Mouse (Mus musculus): ENCODE measurements at regions not wholly inside any gene's neighbourhood (a gene's known extent, or its start where the extent isn't known, plus 50 kb on each side); places are given as distances from the start of the nearest gene placed in this dataset.

DNA sequence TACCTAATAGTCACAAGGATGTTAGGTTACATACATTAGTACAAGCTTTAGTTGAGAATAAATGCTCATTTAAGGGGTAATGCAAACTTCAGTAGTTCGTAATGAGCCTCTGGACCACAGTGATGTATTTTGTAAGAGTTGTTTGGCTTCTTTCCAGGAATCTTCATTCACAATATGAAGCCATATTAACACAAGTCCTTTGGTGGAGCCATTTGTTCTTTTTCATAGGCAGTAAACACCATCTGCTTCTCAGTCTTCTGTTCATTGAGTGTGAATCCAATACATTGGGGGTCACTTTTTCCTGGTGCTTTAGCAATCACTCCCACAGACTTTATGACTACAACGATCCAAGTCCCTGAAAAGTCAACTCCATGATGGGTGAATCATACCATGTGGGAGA lies 446.1 kb upstream of the Slc8a1 start:
- no peak for ATAC-seq (ENCODE audit: insufficient read depth, low read depth)
- no peaks in the 10 kb centered on the region for H3K27me3 ChIP-seq (ENCODE audit: control insufficient read depth, insufficient read depth, low read length)
- 85% methylated on average over 2 of the region's 2 CpGs for WGBS
- no peaks in the 10 kb centered on the region for H3K9me3 ChIP-seq (replicated peaks; ENCODE audit: control insufficient read depth, low read length)
- no peak overlapping the region for H3K4me2 ChIP-seq (ENCODE audit: low read depth, low read length)
- no peak overlapping the region for H3K4me3 ChIP-seq (ENCODE audit: low read depth, low read length)
- TF ChIP-seq CTCF (IDR thresholded peaks at IDR 0.05; ENCODE audit: low read depth) (no peak), EP300 (IDR thresholded peaks at IDR 0.05; ENCODE audit: low read depth) (no peak)
- no peak overlapping the region for H3K27ac ChIP-seq (ENCODE audit: low read depth)
- no peaks in the 10 kb centered on the region for H3K36me3 ChIP-seq (replicated peaks; ENCODE audit: control insufficient read depth, insufficient read depth, low read length)
- H3K4me1 ChIP-seq (ENCODE audit: control insufficient read depth, insufficient read depth): no peaks in the 10 kb centered on the region
- no peak for DNase-seq (ENCODE audit: low spot score)
- no peak overlapping the region for H3K9ac ChIP-seq (replicated peaks; ENCODE audit: low read depth, low read length)

DNA sequence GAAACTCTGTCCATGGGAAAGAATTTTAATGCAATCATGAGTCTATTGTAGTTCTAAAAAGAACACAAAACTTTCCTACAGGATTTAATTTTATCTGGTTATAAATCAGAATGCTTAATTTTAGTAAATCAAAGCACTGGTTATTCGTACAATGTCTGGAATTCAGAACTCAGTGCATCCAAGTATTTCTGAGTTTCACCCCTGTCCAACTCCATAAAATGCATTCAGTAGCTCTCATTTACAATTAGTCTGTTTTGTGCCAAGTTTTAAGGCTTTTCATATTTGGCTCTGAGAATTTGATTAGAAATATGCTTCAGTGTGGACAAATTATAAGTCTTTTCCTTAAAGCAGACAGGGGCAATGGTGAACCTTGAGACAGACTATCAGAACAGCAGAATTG lies 433.0 kb upstream of the Slc8a1 start:
- 71% methylated on average over 1 of the region's 1 CpGs for WGBS
- TF ChIP-seq CTCF (IDR thresholded peaks at IDR 0.05; ENCODE audit: low read depth) (no peak), EP300 (IDR thresholded peaks at IDR 0.05; ENCODE audit: low read depth) (no peak)
- Histone ChIP-seq H3K9ac (replicated peaks; ENCODE audit: low read depth, low read length) (no peak overlapping the region), H3K4me1 (ENCODE audit: control insufficient read depth, insufficient read depth) (no peaks in the 10 kb centered on the region), H3K27ac (ENCODE audit: low read depth) (no peak overlapping the region), H3K27me3 (ENCODE audit: control insufficient read depth, insufficient read depth, low read length) (no peaks in the 10 kb centered on the region), H3K36me3 (replicated peaks; ENCODE audit: control insufficient read depth, insufficient read depth, low read length) (no peaks in the 10 kb centered on the region), H3K4me3 (ENCODE audit: low read depth, low read length) (no peak overlapping the region), H3K4me2 (ENCODE audit: low read depth, low read length) (no peak overlapping the region), H3K9me3 (replicated peaks; ENCODE audit: control insufficient read depth, low read length) (no peaks in the 10 kb centered on the region)
- no peak for DNase-seq (ENCODE audit: low spot score)
- ATAC-seq (ENCODE audit: insufficient read depth, low read depth): no peak

DNA sequence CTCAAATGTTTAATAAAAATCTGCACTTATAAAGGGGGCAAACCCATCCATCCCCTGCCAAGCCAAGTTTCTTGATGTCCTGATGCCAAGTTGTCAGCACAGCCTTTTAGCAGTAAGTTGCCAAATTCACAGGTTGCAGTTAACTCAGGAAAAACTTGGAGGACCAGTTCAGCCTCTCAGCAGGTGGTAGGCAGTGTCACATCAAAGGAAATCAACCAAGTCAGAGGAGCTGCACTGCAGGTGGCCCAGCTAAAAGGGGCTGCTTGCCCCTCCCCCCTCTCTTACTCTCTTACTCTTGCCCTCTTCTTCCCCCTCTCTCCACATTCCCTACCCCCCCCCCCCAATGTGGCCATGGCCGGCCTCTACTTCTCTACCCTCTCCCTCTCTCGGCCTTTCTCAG lies 415.3 kb upstream of the Slc8a1 start:
- Histone ChIP-seq H3K4me2 (ENCODE audit: low read depth, low read length) (no peak overlapping the region), H3K27ac (ENCODE audit: low read depth) (no peak overlapping the region), H3K4me3 (ENCODE audit: low read depth, low read length) (no peak overlapping the region), H3K9ac (replicated peaks; ENCODE audit: low read depth, low read length) (no peak overlapping the region), H3K4me1 (ENCODE audit: control insufficient read depth, insufficient read depth) (no peaks in the 10 kb centered on the region), H3K36me3 (replicated peaks; ENCODE audit: control insufficient read depth, insufficient read depth, low read length) (no peaks in the 10 kb centered on the region), H3K9me3 (replicated peaks; ENCODE audit: control insufficient read depth, low read length) (no peaks in the 10 kb centered on the region), H3K27me3 (ENCODE audit: control insufficient read depth, insufficient read depth, low read length) (no peaks in the 10 kb centered on the region)
- 33% methylated on average over 1 of the region's 2 CpGs for WGBS
- DNase-seq (ENCODE audit: low spot score): no peak
- ATAC-seq (ENCODE audit: insufficient read depth, low read depth): no peak
- TF ChIP-seq EP300 (IDR thresholded peaks at IDR 0.05; ENCODE audit: low read depth) (no peak), CTCF (IDR thresholded peaks at IDR 0.05; ENCODE audit: low read depth) (no peak)

DNA sequence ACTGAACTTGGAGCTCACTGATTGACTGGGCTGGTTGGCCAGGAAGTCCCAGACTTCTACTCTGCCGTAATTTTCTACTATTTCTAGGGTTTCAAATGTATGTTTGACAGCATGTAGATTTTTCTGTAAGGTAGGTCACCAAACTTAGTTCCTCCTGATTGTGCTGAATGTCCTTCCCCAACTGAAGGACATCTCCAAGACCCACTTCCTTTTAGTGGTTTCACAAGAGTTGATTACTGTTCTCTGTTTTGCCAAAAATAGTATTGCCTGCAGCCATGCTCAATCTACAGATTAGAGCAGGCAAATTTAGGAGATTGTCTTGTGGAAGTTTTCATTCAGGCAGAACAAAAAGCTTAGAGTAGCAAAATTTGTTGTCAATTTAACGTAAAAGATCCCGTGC lies 396.7 kb upstream of the Slc8a1 start:
- H3K4me2 ChIP-seq (ENCODE audit: low read depth, low read length): no peak overlapping the region
- ATAC-seq (ENCODE audit: insufficient read depth, low read depth): no peak
- no peak overlapping the region for H3K9ac ChIP-seq (replicated peaks; ENCODE audit: low read depth, low read length)
- 82% methylated on average over 3 of the region's 3 CpGs for WGBS
- no peaks in the 10 kb centered on the region for H3K27me3 ChIP-seq (ENCODE audit: control insufficient read depth, insufficient read depth, low read length)
- no peak for DNase-seq (ENCODE audit: low spot score)
- TF ChIP-seq EP300 (IDR thresholded peaks at IDR 0.05; ENCODE audit: low read depth) (no peak), CTCF (IDR thresholded peaks at IDR 0.05; ENCODE audit: low read depth) (no peak)
- no peak overlapping the region for H3K4me3 ChIP-seq (ENCODE audit: low read depth, low read length)
- no peaks in the 10 kb centered on the region for H3K4me1 ChIP-seq (ENCODE audit: control insufficient read depth, insufficient read depth)
- H3K9me3 ChIP-seq (replicated peaks; ENCODE audit: control insufficient read depth, low read length): no peaks in the 10 kb centered on the region
- no peaks in the 10 kb centered on the region for H3K36me3 ChIP-seq (replicated peaks; ENCODE audit: control insufficient read depth, insufficient read depth, low read length)
- H3K27ac ChIP-seq (ENCODE audit: low read depth): no peak overlapping the region

DNA sequence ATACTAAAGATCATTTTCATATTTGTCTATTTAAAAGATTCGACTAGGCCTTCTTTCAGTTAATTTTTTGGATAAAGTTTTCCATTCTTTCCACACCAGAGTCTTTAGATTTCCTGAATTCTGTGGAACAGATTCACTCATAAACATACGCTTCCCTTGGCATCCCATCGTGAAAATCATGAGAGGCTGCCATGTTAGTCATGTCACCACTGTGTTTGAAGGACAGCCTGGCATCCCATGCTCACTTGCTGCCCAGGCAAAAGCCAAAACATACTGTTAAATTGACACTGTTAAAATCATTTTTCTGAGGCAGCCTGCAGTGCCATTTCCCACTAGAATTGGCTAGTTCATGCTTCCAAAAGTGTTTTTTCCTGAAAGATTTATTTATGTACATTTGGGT lies 394.8 kb upstream of the Slc8a1 start:
- Histone ChIP-seq H3K9me3 (replicated peaks; ENCODE audit: control insufficient read depth, low read length) (no peaks in the 10 kb centered on the region), H3K27me3 (ENCODE audit: control insufficient read depth, insufficient read depth, low read length) (no peaks in the 10 kb centered on the region), H3K9ac (replicated peaks; ENCODE audit: low read depth, low read length) (no peak overlapping the region), H3K27ac (ENCODE audit: low read depth) (no peak overlapping the region), H3K4me2 (ENCODE audit: low read depth, low read length) (no peak overlapping the region), H3K36me3 (replicated peaks; ENCODE audit: control insufficient read depth, insufficient read depth, low read length) (no peaks in the 10 kb centered on the region), H3K4me1 (ENCODE audit: control insufficient read depth, insufficient read depth) (no peaks in the 10 kb centered on the region), H3K4me3 (ENCODE audit: low read depth, low read length) (no peak overlapping the region)
- TF ChIP-seq EP300 (IDR thresholded peaks at IDR 0.05; ENCODE audit: low read depth): no peak
- TF ChIP-seq CTCF (IDR thresholded peaks at IDR 0.05; ENCODE audit: low read depth): no peak
- 70% methylated on average over 3 of the region's 3 CpGs for WGBS
- no peak for DNase-seq (ENCODE audit: low spot score)
- no peak for ATAC-seq (ENCODE audit: insufficient read depth, low read depth)

DNA sequence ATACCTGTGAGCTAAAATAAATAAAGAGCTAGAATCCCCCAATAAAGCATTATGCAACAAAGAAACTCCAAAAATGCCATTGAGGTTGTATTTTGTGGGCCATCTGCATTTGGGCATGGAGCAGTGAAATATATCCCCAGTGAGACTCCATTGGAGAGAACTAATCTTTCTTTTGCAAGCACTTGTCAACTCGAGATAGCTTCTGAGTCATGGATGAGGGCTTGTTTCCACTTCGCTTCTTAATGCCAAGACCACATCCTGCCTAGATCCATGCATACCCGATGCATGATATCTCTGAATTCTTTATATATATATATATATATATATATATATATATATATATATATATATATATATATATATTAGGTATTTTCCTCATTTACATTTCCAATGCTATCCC lies 349.0 kb upstream of the Slc8a1 start:
- H3K4me2 ChIP-seq (ENCODE audit: low read depth, low read length): no peak overlapping the region
- no peak overlapping the region for H3K27ac ChIP-seq (ENCODE audit: low read depth)
- H3K4me1 ChIP-seq (ENCODE audit: control insufficient read depth, insufficient read depth): no peaks in the 10 kb centered on the region
- no peak for ATAC-seq (ENCODE audit: insufficient read depth, low read depth)
- TF ChIP-seq EP300 (IDR thresholded peaks at IDR 0.05; ENCODE audit: low read depth) (no peak), CTCF (IDR thresholded peaks at IDR 0.05; ENCODE audit: low read depth) (no peak)
- no peak for DNase-seq (ENCODE audit: low spot score)
- no peaks in the 10 kb centered on the region for H3K27me3 ChIP-seq (ENCODE audit: control insufficient read depth, insufficient read depth, low read length)
- no peak overlapping the region for H3K4me3 ChIP-seq (ENCODE audit: low read depth, low read length)
- H3K9me3 ChIP-seq (replicated peaks; ENCODE audit: control insufficient read depth, low read length): no peaks in the 10 kb centered on the region
- H3K36me3 ChIP-seq (replicated peaks; ENCODE audit: control insufficient read depth, insufficient read depth, low read length): no peaks in the 10 kb centered on the region
- WGBS: 61% methylated on average over 3 of the region's 3 CpGs
- no peak overlapping the region for H3K9ac ChIP-seq (replicated peaks; ENCODE audit: low read depth, low read length)

All from heart, postnatal 0 days (tissue).